Mouse (Mus musculus): ENCODE measurements around the gene Gm12185. TPM values are rescaled to one million over a fixed set of nuclear protein-coding genes. Genes with fewer than 3 reads are reported as not detected.
"Not testable (repeated sequence)": the region's sequence is repeated elsewhere in the genome, so short reads cannot be mapped to it uniquely, and the experiment has no call there.

Gm12185 gene
- total RNA-seq, 2 experiments from 2014 or later = 2.5 to 6.5 TPM

DNA sequence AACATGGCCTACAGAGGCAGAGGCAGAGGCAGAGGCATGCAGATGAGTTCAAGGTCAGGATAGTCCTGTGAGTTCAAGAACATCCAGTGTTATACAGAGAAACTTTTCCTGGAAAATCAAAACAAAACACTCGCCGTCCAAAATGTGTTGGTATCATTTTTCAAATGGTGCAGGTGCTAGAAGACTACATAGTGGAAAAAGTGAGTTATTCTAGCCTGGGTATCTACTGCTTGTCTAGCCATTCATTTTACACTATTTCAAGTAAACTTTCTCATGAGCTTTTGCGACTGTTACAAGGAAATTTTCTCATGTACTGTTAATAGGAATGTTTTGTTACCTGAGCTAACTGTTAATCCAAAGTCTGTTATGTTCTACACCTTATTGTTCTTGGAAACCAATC lies 73.6 kb downstream of the Gm12185 start:
- no peak for DNase-seq

DNA sequence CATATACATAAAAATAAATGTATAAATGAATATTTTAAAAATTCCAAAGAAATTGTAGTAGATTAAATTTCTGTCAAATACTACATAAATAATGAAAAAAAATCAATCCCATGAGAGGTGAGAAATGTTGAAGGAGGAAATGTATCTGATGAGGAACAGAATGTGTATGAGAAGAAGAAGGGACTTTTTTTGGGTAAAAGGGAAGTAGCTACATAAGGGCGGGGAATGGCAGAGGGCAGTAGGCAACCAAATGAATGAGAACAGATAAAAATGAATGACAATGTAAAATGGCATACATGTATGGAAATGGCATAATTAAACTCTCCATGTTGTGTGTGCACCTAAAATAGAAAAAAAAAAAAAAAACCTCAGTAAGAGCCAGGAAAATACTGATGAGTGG lies 78.4 kb downstream of the Gm12185 start:
- DNase-seq = no peak

DNA sequence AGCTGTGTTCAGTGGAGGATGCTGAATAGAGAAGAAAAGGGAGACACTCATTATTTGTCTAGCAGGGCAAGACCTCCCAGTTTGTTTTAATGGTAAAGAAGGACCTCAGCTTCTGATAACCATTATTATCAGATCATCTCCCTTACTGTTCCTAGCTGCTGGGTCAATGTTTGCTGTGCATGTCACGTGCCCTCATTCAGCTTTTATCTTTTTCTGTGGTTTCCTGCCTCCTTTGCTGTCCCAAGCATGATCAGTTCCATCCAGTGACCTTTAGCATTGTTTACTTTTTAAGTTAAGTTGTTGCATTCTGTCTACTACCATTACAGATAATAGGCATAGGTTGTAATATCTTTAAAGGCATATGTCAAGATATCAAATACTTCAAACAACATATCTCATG lies 83.6 kb downstream of the Gm12185 start:
- no peak for DNase-seq

DNA sequence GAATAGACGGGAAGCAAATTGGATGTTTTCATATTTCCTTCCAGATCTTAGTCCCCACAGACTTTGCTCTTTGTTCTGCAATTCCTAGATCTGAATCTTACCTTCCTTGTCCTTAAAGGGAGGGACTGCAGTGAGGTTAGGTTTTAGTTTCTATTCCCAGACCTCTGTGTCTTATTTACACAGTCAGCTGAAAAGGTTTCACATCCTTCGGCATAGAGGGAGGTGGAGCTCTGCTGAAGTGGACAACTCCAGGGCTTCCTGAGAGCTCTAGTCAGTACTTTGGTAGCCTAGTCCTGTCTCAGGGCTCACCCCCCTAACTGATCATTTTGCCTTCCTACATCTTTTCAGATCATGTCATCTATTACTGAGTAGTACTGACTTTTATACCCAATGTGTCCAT lies 90.0 kb downstream of the Gm12185 start, which contains the start of gene Gm5431:
Gm5431 (minus strand) TSS at position 194 of the 400 bp plus-strand sequence.
- peak in 1 of 2 experiments; percentile 44 for DNase-seq

DNA sequence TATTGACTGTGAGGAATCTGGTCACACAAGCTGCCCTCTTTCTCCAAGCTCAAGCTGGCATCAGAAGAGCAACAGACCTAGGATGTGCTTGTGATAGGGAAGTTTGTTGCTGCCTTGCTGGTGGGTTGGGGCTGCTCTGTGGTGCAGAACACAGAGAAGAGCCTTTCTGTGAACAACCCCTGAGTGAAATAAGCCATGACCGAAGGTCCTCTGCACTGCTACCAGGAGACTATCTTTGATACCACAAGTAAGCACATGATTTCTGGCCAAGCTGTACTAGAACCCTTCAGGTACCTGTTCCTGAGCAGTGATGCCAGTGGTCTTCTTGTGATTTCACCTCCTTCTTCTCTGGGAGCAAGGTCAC lies 90.5 kb downstream of the Gm12185 start:
- DNase-seq = not testable (repeated sequence)

DNA sequence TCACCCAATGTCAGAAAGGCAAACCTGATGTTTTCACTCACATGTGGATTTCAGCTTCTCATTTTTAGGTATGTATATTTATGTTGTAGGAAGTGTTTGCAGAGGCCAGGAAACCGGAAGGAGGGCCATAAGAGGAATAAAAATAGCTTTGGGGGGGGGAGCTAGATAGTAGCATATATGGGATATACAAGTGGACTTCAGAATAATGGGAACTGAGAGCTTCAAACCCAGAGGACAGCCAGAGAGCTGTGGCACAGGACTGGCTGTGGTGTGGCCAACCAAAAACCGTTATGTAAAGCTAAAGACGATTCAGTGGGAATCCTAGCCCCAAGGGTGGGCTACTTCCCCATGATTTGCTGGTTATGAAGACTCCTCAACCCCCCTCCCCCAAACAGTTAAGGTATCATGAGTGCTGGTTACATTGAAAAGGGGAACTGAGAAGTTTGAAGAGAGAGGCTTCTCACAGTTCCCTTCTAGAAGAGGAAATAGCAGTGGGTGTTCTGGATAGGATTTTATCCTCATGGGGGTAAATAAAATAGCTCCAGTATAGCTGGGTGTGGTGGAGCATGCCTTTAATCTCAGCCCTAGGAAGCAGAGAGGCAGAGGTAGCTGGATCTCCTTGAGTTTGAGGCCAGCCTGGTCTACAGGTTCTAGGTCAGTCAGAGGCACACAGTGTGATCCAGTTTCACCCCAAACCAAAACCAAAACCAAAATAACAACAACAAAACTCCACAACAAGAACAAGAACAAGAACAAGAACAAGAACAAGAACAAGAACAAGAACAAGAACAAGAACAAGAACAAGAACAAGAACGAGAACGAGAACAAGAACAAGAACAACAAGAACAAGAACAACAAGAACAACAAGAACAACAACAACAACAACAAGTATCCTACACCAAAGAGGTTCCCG lies 91.1 kb downstream of the Gm12185 start:
- peak; percentile 22 to 42 for DNase-seq

DNA sequence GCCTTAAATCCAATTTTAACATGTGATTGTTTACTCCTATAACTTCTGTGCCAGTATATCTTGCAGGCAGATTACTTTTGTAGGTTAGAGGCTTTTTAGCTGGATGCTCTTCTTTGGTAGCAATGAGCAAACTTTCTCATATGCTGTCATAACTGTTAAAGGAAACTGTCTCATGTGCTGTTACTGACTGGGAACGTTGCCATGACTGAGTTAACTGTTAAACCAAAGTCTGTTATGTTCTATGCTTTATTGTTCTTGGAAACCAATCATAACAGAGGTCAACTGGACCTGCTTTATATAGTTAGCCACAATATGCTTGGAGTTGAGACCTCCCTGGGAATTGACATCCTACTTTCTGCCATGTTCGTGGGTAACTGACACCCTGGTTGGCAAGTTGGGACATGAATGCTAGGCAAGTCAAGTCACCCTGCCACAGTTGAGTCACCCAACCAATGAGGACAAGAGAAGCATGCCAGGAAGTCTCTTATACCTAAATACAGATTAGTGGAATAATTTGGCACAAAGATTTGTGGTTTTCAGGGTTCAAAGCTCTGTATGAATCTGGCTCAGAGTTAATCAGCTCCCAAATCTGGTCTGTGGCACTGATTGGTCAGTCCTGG lies 93.1 kb downstream of the Gm12185 start:
- no peak for DNase-seq

DNA sequence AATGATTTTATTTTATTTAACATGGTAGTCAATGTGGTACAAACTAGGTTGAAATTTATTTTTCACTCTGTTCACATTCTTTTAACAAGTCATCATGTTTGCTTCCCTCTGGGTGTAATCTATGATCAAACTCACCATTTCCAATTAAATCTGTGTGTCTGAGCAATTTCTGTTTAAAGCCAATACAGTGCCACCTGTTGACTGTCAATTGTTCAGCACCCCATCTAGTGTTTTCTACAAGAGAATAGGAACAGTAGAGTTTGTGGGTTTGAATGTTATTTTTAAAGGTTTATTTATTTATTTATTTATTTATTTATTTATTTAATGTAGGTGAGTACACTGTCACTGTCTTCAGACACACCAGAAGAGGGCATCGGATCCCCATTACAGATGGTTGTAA lies 115.3 kb downstream of the Gm12185 start:
- DNase-seq = no peak

DNA sequence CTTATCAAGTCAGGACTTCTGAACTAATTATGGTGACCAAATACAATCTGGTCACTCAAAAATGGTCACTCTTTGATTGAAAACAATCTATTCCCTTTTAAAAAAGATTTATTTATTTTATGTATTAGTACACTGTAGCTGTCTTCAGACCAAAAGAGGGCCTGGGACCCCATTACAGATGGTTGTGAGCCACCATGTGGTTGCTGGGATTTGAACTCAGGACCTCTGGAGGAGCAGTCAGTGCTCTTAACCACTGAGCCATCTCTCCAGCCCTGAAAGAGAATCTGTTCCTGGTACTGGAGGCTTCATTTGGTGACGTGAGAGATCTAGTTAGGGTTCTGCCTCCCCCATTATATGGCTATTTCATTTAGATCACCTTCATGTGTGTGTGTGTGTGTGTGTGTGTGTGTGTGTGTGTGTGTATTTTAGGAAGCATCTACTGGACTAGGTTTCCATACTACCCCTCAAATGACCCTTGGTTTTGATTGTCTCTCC lies 116.6 kb downstream of the Gm12185 start:
- DNase-seq = not testable (repeated sequence)

DNA sequence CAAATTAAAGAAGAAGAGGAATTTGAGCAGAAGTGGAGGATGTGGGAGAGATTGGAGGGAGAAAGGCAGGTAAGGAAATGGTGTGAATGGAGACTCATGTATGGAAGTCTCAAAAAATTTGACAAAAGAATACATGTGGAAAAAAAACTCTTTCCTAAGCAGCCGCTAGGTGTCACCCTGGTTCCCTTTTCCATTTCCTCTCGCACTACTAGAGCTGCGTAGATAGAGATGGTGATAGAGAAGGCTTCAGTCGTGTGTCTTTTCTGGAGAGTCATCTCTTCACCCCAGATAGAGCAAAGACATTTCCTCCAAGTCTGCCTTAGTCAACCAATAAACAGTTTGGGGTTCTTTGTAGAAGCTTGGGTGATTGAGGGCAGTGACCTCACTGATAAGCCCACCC lies 117.6 kb downstream of the Gm12185 start:
- DNase-seq = peak; percentile 69 to 71

DNA sequence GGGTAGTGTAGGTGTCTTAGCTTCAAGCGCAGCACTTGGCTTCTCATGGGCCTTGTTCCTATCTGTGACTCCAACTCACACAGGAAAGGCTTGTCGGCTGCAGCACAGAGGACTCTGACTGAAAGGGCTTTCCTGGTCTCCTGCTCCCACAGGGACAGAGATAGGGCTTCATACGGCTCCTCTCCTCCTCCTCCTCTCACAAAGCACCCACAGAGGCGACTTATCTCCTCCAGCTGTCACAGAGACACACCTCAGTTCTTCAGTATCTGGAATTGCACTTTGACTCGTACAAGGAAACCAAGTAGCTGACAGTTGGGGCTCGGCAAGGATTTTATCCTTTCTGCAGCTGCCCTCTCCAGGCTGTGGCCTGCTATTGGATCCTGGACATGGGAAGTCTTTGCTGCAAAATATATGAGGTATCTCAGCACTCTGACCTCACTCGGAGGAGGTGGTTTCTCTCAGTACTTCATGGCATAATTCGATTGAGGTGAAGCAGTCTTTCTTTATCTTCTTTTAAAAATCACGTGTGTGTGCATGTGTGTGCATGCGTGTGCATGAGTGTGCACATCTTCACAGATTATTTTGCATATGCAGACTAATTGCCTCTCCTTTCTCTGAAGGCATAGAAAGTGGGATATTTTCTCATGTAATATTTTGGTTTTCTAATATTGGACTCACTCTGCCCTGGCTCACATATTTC lies 118.3 kb downstream of the Gm12185 start:
- DNase-seq = no peak

DNA sequence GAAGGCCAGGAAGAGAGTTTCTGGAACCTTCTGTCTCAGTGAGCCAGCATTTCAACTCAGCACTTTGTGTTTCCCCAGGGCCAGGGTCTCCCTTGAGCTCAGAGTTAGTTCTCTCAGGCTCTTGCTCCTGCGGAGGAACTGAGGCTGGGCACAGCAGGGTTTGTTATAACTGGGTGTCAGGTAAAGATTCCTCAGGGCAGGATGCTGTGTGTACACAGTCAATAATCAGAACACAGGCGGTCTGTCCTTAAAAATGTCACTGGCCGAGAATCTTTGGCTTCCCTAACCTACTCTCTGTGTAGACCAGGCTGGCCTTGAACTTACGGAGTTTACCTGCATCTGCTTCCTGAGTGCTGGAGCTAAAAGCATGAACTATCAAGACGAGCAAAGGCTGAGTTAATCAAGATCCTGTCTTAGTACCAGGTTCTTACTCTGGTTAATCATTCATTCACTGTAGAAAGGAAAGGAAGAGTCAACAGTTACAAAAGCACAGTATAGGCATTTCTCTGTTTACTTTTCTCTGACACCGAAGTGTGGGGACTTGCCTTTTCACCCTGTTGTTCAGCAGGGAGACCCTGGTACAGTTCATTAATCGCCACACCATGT lies 119.2 kb downstream of the Gm12185 start:
- DNase-seq = no peak

DNA sequence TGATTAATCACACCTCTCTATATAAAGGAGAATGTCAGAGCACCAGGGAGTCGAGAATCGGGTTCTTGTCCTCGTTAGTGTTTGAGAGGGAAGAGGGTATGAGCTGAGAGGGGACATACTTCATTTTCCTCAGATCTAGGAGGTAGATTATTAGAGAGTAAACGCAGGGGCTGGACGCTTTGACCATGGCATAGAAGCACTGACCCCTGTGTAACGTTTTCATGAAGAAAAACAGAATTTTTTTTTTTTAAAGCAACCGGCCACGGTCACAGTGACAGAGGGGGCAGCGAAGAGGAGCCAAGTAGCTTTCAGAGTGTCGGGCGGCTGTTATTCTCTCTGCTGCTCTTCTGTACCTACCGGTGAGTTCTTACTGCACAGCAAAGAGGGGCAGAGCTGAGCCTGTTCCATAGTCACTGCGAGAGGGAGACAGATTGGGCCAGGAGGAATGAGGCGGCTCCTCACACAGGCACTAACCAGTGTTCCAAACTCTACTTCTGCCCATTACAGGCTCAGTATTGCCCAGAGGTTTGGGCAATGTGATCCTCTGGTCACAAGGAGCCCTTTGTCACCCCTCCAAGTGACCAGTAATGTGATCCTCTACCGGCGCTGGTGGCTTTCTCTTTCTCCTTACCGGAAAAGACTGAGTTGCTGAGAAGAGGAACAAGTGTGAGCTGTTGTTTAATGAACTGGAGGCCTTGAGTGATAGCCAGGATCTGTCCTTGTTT lies 120.0 kb downstream of the Gm12185 start:
- peak; percentile 76 to 82 for DNase-seq

DNA sequence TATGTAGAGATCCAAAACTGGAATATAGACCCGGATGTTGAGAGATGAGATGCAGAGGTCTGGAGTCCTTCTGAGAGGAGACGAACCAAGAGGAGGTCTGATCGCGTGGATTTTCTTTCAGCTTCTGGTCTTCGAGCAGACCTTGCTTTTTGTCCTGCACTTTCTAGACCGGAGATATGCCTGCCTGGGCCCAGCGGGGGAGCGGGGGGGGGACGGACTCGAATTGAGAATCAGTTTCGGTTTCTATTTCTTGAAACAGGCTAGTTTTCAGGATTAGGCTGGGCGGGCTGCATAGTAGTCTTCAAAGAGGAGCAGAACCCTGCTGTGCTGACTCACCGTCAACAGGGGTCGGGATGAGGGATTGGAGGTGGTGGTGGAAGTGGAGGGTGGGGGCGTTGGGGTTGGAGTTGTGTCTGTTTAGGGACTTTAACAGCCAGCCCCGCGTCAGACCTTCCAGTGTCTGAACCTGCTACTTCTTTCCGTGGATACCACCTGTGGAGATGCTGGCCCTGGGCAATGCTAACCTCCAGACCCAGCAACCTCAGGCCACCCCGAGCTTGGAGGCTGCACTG lies 120.7 kb downstream of the Gm12185 start, which contains the start of gene Irgm1:
Irgm1 (minus strand) TSS at position 483 of the 572 bp plus-strand sequence.
- peak; percentile 85 to 87 for DNase-seq

DNA sequence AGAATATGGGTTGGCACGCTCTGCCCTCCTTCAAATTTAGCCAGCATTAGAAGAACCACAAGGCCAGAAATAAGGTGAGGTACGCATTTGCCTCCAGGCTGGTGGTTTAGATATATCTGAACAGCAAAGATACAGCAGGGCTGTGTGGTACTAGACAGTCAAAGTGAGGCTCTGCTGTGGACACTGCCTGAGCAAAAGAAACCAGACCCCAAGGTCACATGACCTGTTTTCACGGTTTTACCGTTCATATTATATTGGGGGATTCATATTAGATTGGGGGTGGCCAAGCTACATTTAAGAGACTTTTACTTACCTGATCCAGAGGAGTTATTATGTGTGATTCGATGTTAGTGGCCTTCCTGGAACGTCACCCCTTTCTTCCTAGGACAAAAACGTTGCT lies 121.2 kb downstream of the Gm12185 start:
- no peak for DNase-seq

DNA sequence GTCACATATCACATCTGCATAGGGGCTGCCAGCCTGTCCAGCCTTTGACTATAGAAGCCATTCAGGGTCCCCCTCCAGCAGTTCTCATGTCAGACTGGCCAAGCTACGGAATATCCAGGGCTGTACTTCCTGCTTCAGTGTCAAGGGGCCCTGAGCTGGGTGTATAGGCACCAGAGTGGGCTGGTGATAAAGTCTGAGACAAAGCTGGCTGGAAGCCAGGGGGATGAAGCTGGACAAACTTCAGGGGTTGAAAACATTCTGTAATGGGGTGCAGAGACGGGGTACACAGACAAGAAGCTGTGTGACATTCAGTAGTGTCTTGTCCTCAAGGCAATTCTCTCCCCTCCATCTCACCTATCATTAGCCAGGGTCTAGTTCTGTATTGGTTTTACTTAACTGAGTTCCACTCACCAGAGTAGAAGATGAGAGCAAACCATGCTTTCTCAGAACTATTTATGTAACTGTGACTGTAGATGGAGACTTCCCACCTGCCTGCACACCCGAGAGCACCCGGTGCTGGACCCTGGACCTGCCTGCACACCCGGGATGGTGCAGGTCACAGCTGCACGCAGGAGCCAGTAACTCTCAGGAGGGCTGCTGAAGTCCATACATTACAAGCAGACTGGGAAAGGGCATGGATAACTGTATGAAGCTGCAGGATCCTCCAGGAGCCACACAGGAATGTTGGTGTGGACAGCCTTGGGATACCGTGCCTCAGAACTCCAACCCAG lies 122.5 kb downstream of the Gm12185 start:
- DNase-seq = peak in 1 of 2 experiments; percentile 40

DNA sequence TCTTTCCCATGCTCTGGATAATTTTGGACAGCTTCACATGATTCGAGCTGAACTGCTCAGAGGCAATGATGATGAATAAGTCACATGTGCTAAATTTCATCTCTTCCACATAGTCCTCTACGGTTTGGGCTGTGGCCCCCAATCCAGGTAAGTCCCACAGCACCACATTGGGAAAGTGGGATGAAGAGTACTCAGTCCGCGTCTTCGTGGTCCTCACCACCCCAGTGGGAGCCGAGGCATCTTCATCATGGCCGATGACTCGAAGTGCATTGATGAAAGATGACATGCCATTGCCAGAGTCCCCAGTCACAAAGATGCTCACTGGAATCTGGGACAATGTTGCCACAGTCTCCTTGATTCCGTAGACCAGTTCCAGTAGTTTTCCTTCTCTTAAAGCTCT lies 125.5 kb downstream of the Gm12185 start:
- no peak for DNase-seq

DNA sequence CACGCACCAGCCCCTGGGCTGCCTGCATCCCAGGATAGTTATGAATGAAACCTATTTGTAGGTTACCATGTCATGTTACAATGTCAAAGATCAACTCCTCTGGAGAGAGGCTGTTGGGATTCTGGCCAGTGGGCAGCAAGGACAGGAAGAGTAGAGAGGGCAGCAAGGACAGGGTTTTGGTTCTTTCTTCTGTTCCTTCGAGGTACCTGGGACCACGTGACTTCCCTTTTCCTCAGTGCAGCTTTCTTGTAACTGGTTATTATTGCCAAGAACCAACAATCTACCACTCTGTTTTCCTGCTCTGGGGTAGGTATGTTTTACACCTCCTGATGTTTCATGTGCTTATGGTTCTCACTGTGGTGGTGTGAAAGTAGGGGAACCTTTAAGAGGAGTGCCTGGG lies 128.2 kb downstream of the Gm12185 start:
- no peak for DNase-seq

DNA sequence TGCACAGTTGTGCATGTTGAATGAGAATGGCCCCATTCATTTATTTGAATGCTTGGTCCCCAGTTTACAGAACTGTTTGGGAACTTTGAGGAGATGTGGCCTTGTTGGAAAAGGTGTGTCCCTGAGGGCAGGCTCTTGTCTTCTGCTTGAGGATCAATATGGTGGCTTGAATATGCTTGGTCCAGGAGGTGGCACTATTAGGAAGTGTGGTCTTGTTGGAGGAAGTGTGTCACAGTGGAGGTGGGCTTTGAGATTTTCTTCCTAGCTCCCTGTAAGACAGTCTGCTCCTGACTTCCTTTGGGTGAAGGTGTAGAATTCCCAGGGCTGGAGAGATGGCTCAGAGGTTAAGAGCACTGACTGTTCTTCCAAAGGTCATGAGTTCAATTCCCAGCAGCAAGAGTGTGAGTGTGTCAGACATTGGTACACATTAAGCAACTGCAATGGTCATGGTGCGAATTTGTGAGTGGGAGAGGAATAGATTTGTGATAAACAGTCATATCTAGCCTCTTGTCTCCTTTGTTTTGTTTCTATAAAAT lies 129.2 kb downstream of the Gm12185 start:
- DNase-seq = no peak

DNA sequence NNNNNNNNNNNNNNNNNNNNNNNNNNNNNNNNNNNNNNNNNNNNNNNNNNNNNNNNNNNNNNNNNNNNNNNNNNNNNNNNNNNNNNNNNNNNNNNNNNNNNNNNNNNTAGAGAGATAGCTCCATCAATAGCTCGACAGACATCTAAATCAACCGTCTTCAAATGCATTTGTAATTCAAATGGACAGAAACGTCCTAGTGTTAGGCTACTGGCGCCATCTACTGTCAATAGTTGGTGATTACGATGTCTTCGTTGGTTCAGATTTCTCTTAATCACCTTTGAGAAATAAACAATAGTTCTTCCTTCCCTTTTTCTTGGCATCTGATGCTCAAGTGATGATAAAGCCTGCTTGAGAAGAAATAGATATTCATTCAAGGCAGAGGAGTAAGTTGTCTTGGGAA lies 133.0 kb downstream of the Gm12185 start:
- DNase-seq = peak; percentile 65 to 79
